Mouse (Mus musculus): ENCODE measurements around the gene Rap1gap. TPM values are rescaled to one million over a fixed set of nuclear protein-coding genes. Genes with fewer than 3 reads are reported as not detected.

Gene Rap1gap
- polyA plus RNA-seq (2012; rRNA removed) (2.7 and 3.1 TPM in 2 replicates), polyA plus RNA-seq (2014; fragmentation: Nextera tagmentation; extraction: Ambion mirVana) (1.6 and 1.7 TPM in 2 replicates)

- Histone ChIP-seq H3K4me3 (ENCODE audit: insufficient read depth in 1 of 2, low read depth in 2 of 2, low read length in 2 of 2) (peak within 1 kb of the TSS in 1 of 2 experiments; percentile 42; a peak in 2 of 4 replicates), H3K4me1 (replicated peaks; ENCODE audit: control insufficient read depth in 2 of 2, insufficient read depth in 2 of 2, low read length in 1 of 2) (no peaks in the 10 kb centered on the region), H3K27ac (no peak within 1 kb of the TSS), H3K9me3 (ENCODE audit: control insufficient read depth, low read length) (no peaks in the 10 kb centered on the region), H3K4me2 (ENCODE audit: low read depth) (peak within 1 kb of the TSS; percentile 60), H3K27me3 (ENCODE audit: control insufficient read depth, insufficient read depth, low read length) (peaks cover 26% of the 10 kb centered on the region), H3K9ac (replicated peaks) (no peak within 1 kb of the TSS; the same call in 1 of the 2 replicates), H3K36me3 (replicated peaks; ENCODE audit: control insufficient read depth, insufficient read depth, low read depth) (no peaks in the 10 kb centered on the region)
- 2% methylated on average over 43 of the region's 44 CpGs for WGBS (ENCODE audit: insufficient replicate concordance)
- DNase-seq (ENCODE audit: low read depth in 3 of 3, low spot score in 3 of 3) (no peak), ATAC-seq (ENCODE audit: insufficient read depth) (no peak)
- TF ChIP-seq CTCF (IDR thresholded peaks at IDR 0.05; ENCODE audit: low read depth), result no peak
- no peak for TF ChIP-seq EP300 (IDR thresholded peaks at IDR 0.05; ENCODE audit: low read depth)
These were observed at the start of gene Rap1gap for GRCm38 (mm10) chr4:137664433-137664979. Gene Rap1gap, plus strand, starts transcription at chr4:137664726.

- Histone ChIP-seq H3K27me3 (ENCODE audit: control insufficient read depth, insufficient read depth, low read length) (no peaks in the 10 kb centered on the region), H3K4me1 (replicated peaks; ENCODE audit: control insufficient read depth in 2 of 2, insufficient read depth in 2 of 2, low read length in 1 of 2) (no peaks in the 10 kb centered on the region), H3K4me2 (ENCODE audit: low read depth) (no peak overlapping the region), H3K27ac (no peak overlapping the region), H3K9me3 (ENCODE audit: control insufficient read depth, low read length) (no peaks in the 10 kb centered on the region), H3K9ac (replicated peaks) (no peak overlapping the region), H3K4me3 (ENCODE audit: insufficient read depth in 1 of 2, low read depth in 2 of 2, low read length in 2 of 2) (no peak overlapping the region), H3K36me3 (replicated peaks; ENCODE audit: control insufficient read depth, insufficient read depth, low read depth) (peaks cover 55% of the 10 kb centered on the region)
- 72% methylated on average over 8 of the region's 8 CpGs for WGBS (ENCODE audit: insufficient replicate concordance)
- ATAC-seq (ENCODE audit: insufficient read depth) (no peak), DNase-seq (ENCODE audit: low read depth in 3 of 3, low spot score in 3 of 3) (no peak)
- TF ChIP-seq CTCF (IDR thresholded peaks at IDR 0.05; ENCODE audit: low read depth), result no peak
- TF ChIP-seq EP300 (IDR thresholded peaks at IDR 0.05; ENCODE audit: low read depth), result no peak
These were observed 41.7 kb upstream of the Rap1gap start for GRCm38 (mm10) chr4:137622847-137623246.

GRCm38 (mm10) chr4:137627476-137628235 lies 36.9 kb upstream of the Rap1gap start:
- ATAC-seq (ENCODE audit: insufficient read depth) (no peak), DNase-seq (ENCODE audit: low read depth in 3 of 3, low spot score in 3 of 3) (no peak)
- Histone ChIP-seq H3K27me3 (ENCODE audit: control insufficient read depth, insufficient read depth, low read length) (no peaks in the 10 kb centered on the region), H3K4me3 (ENCODE audit: insufficient read depth in 1 of 2, low read depth in 2 of 2, low read length in 2 of 2) (no peak overlapping the region), H3K4me2 (ENCODE audit: low read depth) (no peak overlapping the region), H3K4me1 (replicated peaks; ENCODE audit: control insufficient read depth in 2 of 2, insufficient read depth in 2 of 2, low read length in 1 of 2) (no peaks in the 10 kb centered on the region), H3K9ac (replicated peaks) (no peak overlapping the region), H3K9me3 (ENCODE audit: control insufficient read depth, low read length) (no peaks in the 10 kb centered on the region), H3K27ac (no peak overlapping the region), H3K36me3 (replicated peaks; ENCODE audit: control insufficient read depth, insufficient read depth, low read depth) (peaks cover 64% of the 10 kb centered on the region)
- TF ChIP-seq CTCF (IDR thresholded peaks at IDR 0.05; ENCODE audit: low read depth) (no peak), EP300 (IDR thresholded peaks at IDR 0.05; ENCODE audit: low read depth) (no peak)
- 82% methylated on average over 8 of the region's 8 CpGs for WGBS (ENCODE audit: insufficient replicate concordance)

GRCm38 (mm10) chr4:137628400-137628799 lies 36.1 kb upstream of the Rap1gap start:
- WGBS (ENCODE audit: insufficient replicate concordance), result 65% methylated on average over 6 of the region's 6 CpGs
- ATAC-seq (ENCODE audit: insufficient read depth), result no peak
- peaks cover 64% of the 10 kb centered on the region for H3K36me3 ChIP-seq (replicated peaks; ENCODE audit: control insufficient read depth, insufficient read depth, low read depth)
- H3K27me3 ChIP-seq (ENCODE audit: control insufficient read depth, insufficient read depth, low read length), result no peaks in the 10 kb centered on the region
- H3K9me3 ChIP-seq (ENCODE audit: control insufficient read depth, low read length), result no peaks in the 10 kb centered on the region
- no peak for DNase-seq (ENCODE audit: low read depth in 3 of 3, low spot score in 3 of 3)
- H3K4me1 ChIP-seq (replicated peaks; ENCODE audit: control insufficient read depth in 2 of 2, insufficient read depth in 2 of 2, low read length in 1 of 2), result no peaks in the 10 kb centered on the region
- no peak overlapping the region for H3K4me3 ChIP-seq (ENCODE audit: insufficient read depth in 1 of 2, low read depth in 2 of 2, low read length in 2 of 2)
- TF ChIP-seq EP300 (IDR thresholded peaks at IDR 0.05; ENCODE audit: low read depth) (no peak), CTCF (IDR thresholded peaks at IDR 0.05; ENCODE audit: low read depth) (no peak)
- H3K27ac ChIP-seq, result no peak overlapping the region
- H3K4me2 ChIP-seq (ENCODE audit: low read depth), result no peak overlapping the region
- H3K9ac ChIP-seq (replicated peaks), result no peak overlapping the region

- WGBS (ENCODE audit: insufficient replicate concordance), result 85% methylated on average over 7 of the region's 7 CpGs
- H3K36me3 ChIP-seq (replicated peaks; ENCODE audit: control insufficient read depth, insufficient read depth, low read depth), result peaks cover 61% of the 10 kb centered on the region
- H3K9ac ChIP-seq (replicated peaks), result no peak overlapping the region
- H3K4me2 ChIP-seq (ENCODE audit: low read depth), result no peak overlapping the region
- no peak for TF ChIP-seq EP300 (IDR thresholded peaks at IDR 0.05; ENCODE audit: low read depth)
- no peak for TF ChIP-seq CTCF (IDR thresholded peaks at IDR 0.05; ENCODE audit: low read depth)
- H3K4me1 ChIP-seq (replicated peaks; ENCODE audit: control insufficient read depth in 2 of 2, insufficient read depth in 2 of 2, low read length in 1 of 2), result no peaks in the 10 kb centered on the region
- no peaks in the 10 kb centered on the region for H3K9me3 ChIP-seq (ENCODE audit: control insufficient read depth, low read length)
- no peak for DNase-seq (ENCODE audit: low read depth in 3 of 3, low spot score in 3 of 3)
- ATAC-seq (ENCODE audit: insufficient read depth), result no peak
- H3K4me3 ChIP-seq (ENCODE audit: insufficient read depth in 1 of 2, low read depth in 2 of 2, low read length in 2 of 2), result no peak overlapping the region
- H3K27ac ChIP-seq, result no peak overlapping the region
- no peaks in the 10 kb centered on the region for H3K27me3 ChIP-seq (ENCODE audit: control insufficient read depth, insufficient read depth, low read length)
These were observed 35.2 kb upstream of the Rap1gap start for GRCm38 (mm10) chr4:137629354-137629753.

Data from liver, embryonic 14.5 days (tissue).